Comparison of ENCODE assay signal across 17 mouse cellular contexts in genomic region chr14:106835705-106836104, GRCm38 (mm10).
A peak's percentile ranks its signal among the peaks of the same experiment; 100 is the strongest.
DNase-seq lines count a peak whose midpoint lies in the region; ATAC-seq and TF ChIP-seq lines count a peak whose summit lies in the region.
"Had no signal": no experiment of that assay in that cellular context is flagged by ENCODE, and none has a peak within 500 bp of the region (broad histone marks: within the 10 kb centered on the region; RNA-seq: fewer than 3 reads in every experiment).

No protein-coding gene starts in this region.

- ATAC-seq in forebrain, embryonic 12.5 days (ENCODE audit: low FRiP score) = peak; percentile 34; the same call in 1 of the 2 replicates
- ATAC-seq in midbrain, embryonic 11.5 days (ENCODE audit: low FRiP score) = peak; percentile 51
- ATAC-seq in midbrain, postnatal 0 days (ENCODE audit: low FRiP score) = no peak
- peak; percentile 33 for ATAC-seq in forebrain, embryonic 15.5 days (replicated peaks)
- peak; percentile 1; the same call in 1 of the 2 replicates for ATAC-seq in midbrain, embryonic 14.5 days (ENCODE audit: low FRiP score, low TSS enrichment)
- no peak for ATAC-seq in megakaryocyte-erythroid progenitor cell, adult 5-6 weeks (replicated peaks; ENCODE audit: low FRiP score, low TSS enrichment, poor library complexity, severe bottlenecking)

- no peak overlapping the region for H3K27ac ChIP-seq in forebrain, embryonic 12.5 days
- no peak overlapping the region for H3K27ac ChIP-seq in forebrain, embryonic 10.5 days
- H3K27ac ChIP-seq in midbrain, embryonic 11.5 days (ENCODE audit: low read depth, low read length) = no peak overlapping the region
- H3K27ac ChIP-seq in midbrain, postnatal 0 days (ENCODE audit: low read depth, low read length) = no peak overlapping the region
- no peak overlapping the region for H3K27ac ChIP-seq in forebrain, embryonic 15.5 days (replicated peaks)
- H3K27ac ChIP-seq in midbrain, embryonic 14.5 days (replicated peaks; ENCODE audit: low read depth, low read length) = no peak overlapping the region
- H3K27ac ChIP-seq: embryonic facial prominence, embryonic 15.5 days; gastrocnemius, adult 2 months; hindbrain, embryonic 10.5 days had no signal

- no peaks in the 10 kb centered on the region for H3K36me3 ChIP-seq in forebrain, embryonic 12.5 days (replicated peaks)
- H3K36me3 ChIP-seq in forebrain, embryonic 10.5 days (replicated peaks) = no peaks in the 10 kb centered on the region
- no peaks in the 10 kb centered on the region for H3K36me3 ChIP-seq in midbrain, embryonic 11.5 days (ENCODE audit: control insufficient read depth, insufficient read depth, low read length)
- no peaks in the 10 kb centered on the region for H3K36me3 ChIP-seq in midbrain, postnatal 0 days (ENCODE audit: insufficient read depth, low read length)
- H3K36me3 ChIP-seq in forebrain, embryonic 15.5 days = no peaks in the 10 kb centered on the region
- H3K36me3 ChIP-seq in midbrain, embryonic 14.5 days (ENCODE audit: control insufficient read depth, insufficient read depth, low read length) = no peaks in the 10 kb centered on the region
- H3K36me3 ChIP-seq: embryonic facial prominence, embryonic 15.5 days; heart, embryonic 12.5 days; hindbrain, embryonic 10.5 days had no signal

- H3K9ac ChIP-seq in forebrain, embryonic 12.5 days = no peak overlapping the region
- H3K9ac ChIP-seq in midbrain, embryonic 11.5 days (ENCODE audit: low read length) = no peak overlapping the region
- H3K9ac ChIP-seq in midbrain, postnatal 0 days (replicated peaks; ENCODE audit: low read length, poor library complexity, severe bottlenecking) = no peak overlapping the region
- no peak overlapping the region for H3K9ac ChIP-seq in forebrain, embryonic 15.5 days (replicated peaks)
- no peak overlapping the region for H3K9ac ChIP-seq in midbrain, embryonic 14.5 days (replicated peaks; ENCODE audit: low read length)
- H3K9ac ChIP-seq: embryonic facial prominence, embryonic 15.5 days; heart, embryonic 12.5 days had no signal

- H3K4me3 ChIP-seq in forebrain, embryonic 12.5 days (replicated peaks) = no peak overlapping the region
- no peak overlapping the region for H3K4me3 ChIP-seq in forebrain, embryonic 10.5 days
- no peak overlapping the region for H3K4me3 ChIP-seq in midbrain, embryonic 11.5 days (ENCODE audit: low read depth, low read length)
- H3K4me3 ChIP-seq in midbrain, postnatal 0 days (ENCODE audit: low read depth, low read length) = no peak overlapping the region
- H3K4me3 ChIP-seq in forebrain, embryonic 15.5 days = no peak overlapping the region
- no peak overlapping the region for H3K4me3 ChIP-seq in midbrain, embryonic 14.5 days (replicated peaks; ENCODE audit: low read depth, low read length)
- H3K4me3 ChIP-seq: embryonic facial prominence, embryonic 15.5 days; erythroblast, embryonic 14.5 days; gastrocnemius, adult 2 months; heart, embryonic 12.5 days; hindbrain, embryonic 10.5 days had no signal

- TF ChIP-seq CTCF in midbrain, postnatal 0 days (IDR thresholded peaks at IDR 0.05) = no peak

- no peaks in the 10 kb centered on the region for H3K9me3 ChIP-seq in forebrain, embryonic 12.5 days
- H3K9me3 ChIP-seq in forebrain, embryonic 10.5 days = no peaks in the 10 kb centered on the region
- H3K9me3 ChIP-seq in midbrain, embryonic 11.5 days (ENCODE audit: control insufficient read depth, low read length) = no peaks in the 10 kb centered on the region
- H3K9me3 ChIP-seq in midbrain, postnatal 0 days (ENCODE audit: low read length) = no peaks in the 10 kb centered on the region
- H3K9me3 ChIP-seq in forebrain, embryonic 15.5 days = no peaks in the 10 kb centered on the region
- H3K9me3 ChIP-seq in midbrain, embryonic 14.5 days (ENCODE audit: control insufficient read depth, low read length) = no peaks in the 10 kb centered on the region
- H3K9me3 ChIP-seq: embryonic facial prominence, embryonic 15.5 days; heart, embryonic 12.5 days; hindbrain, embryonic 10.5 days had no signal

- 72% methylated on average over 5 of the region's 5 CpGs for WGBS in forebrain, embryonic 12.5 days
- WGBS in forebrain, embryonic 10.5 days = 91% methylated on average over 5 of the region's 5 CpGs
- 82% methylated on average over 5 of the region's 5 CpGs for WGBS in midbrain, embryonic 11.5 days
- WGBS in midbrain, postnatal 0 days = 65% methylated on average over 5 of the region's 5 CpGs
- WGBS in forebrain, embryonic 15.5 days = 60% methylated on average over 5 of the region's 5 CpGs
- 59% methylated on average over 5 of the region's 5 CpGs for WGBS in midbrain, embryonic 14.5 days

- no peaks in the 10 kb centered on the region for H3K27me3 ChIP-seq in forebrain, embryonic 12.5 days
- no peaks in the 10 kb centered on the region for H3K27me3 ChIP-seq in forebrain, embryonic 10.5 days (ENCODE audit: poor library complexity, severe bottlenecking)
- no peaks in the 10 kb centered on the region for H3K27me3 ChIP-seq in midbrain, embryonic 11.5 days (ENCODE audit: control insufficient read depth, insufficient read depth, low read length)
- no peaks in the 10 kb centered on the region for H3K27me3 ChIP-seq in midbrain, postnatal 0 days (ENCODE audit: insufficient read depth, low read length)
- 0 out of 2 replicates have a peak, but pooled peaks cover 2% of the 10 kb centered on the region for H3K27me3 ChIP-seq in forebrain, embryonic 15.5 days
- no peaks in the 10 kb centered on the region for H3K27me3 ChIP-seq in midbrain, embryonic 14.5 days (ENCODE audit: control insufficient read depth, insufficient read depth, low read length)
- H3K27me3 ChIP-seq: embryonic facial prominence, embryonic 15.5 days; heart, embryonic 12.5 days had no signal

- no peak overlapping the region for H3K4me2 ChIP-seq in forebrain, embryonic 12.5 days
- H3K4me2 ChIP-seq in midbrain, embryonic 11.5 days = no peak overlapping the region
- H3K4me2 ChIP-seq in midbrain, postnatal 0 days (ENCODE audit: low read depth, low read length, poor library complexity, severe bottlenecking) = no peak overlapping the region
- H3K4me2 ChIP-seq in forebrain, embryonic 15.5 days (replicated peaks) = no peak overlapping the region
- H3K4me2 ChIP-seq in midbrain, embryonic 14.5 days (ENCODE audit: low read length) = no peak overlapping the region
- H3K4me2 ChIP-seq: embryonic facial prominence, embryonic 15.5 days; heart, embryonic 12.5 days had no signal

- no peak for DNase-seq in forebrain, embryonic 10.5 days (ENCODE audit: extremely low spot score, low spot score)
- DNase-seq in midbrain, embryonic 11.5 days (ENCODE audit: low spot score, missing footprints) = no peak
- no peak for DNase-seq in midbrain, postnatal 0 days (ENCODE audit: low spot score)
- DNase-seq in midbrain, embryonic 14.5 days = no peak
- DNase-seq in urinary bladder, postnatal 10 days (ENCODE audit: low spot score) = no peak
- DNase-seq: adrenal gland, postnatal 10 days; cerebellum, adult 11 months; cerebellum, adult 8-10 months; gastrocnemius, adult 2 months; gastrocnemius, postnatal 25 days had no signal

- H3K4me1 ChIP-seq in forebrain, embryonic 12.5 days = peaks cover 7% of the 10 kb centered on the region; the same call in 1 of the 2 replicates
- H3K4me1 ChIP-seq in forebrain, embryonic 10.5 days = 0 out of 2 replicates have a peak, but pooled peaks cover 7% of the 10 kb centered on the region
- no peaks in the 10 kb centered on the region for H3K4me1 ChIP-seq in midbrain, embryonic 11.5 days (ENCODE audit: control insufficient read depth, insufficient read depth, low read length)
- no peaks in the 10 kb centered on the region for H3K4me1 ChIP-seq in midbrain, postnatal 0 days (ENCODE audit: insufficient read depth, low read length)
- peaks cover 4% of the 10 kb centered on the region; the same call in 1 of the 2 replicates for H3K4me1 ChIP-seq in forebrain, embryonic 15.5 days
- 0 out of 2 replicates have a peak, but pooled peaks cover 2% of the 10 kb centered on the region for H3K4me1 ChIP-seq in midbrain, embryonic 14.5 days (ENCODE audit: control insufficient read depth, insufficient read depth, low read length)
- H3K4me1 ChIP-seq: embryonic facial prominence, embryonic 15.5 days; heart, embryonic 12.5 days had no signal

Comparison
In these comparisons a context has a peak if more than half of its experiments do, and no peak if none do; other contexts are left out.
1. ATAC-seq: peak in forebrain, embryonic 12.5 days (single experiment), midbrain, embryonic 11.5 days (single experiment), forebrain, embryonic 15.5 days (single experiment) and midbrain, embryonic 14.5 days (single experiment); none in midbrain, postnatal 0 days (single experiment) and megakaryocyte-erythroid progenitor cell, adult 5-6 weeks (single experiment).